Mouse (Mus musculus) frontal cortex, adult (tissue): ENCODE measurements around the gene Rftn1.

ENCODE experiments used
- ATAC-seq: cut with Nextera tagmentation; 2 replicates; pipeline ENCODE4 v1.9.2; 2017; ENCODE audit warnings: mild to moderate bottlenecking, moderate library complexity, mixed read lengths; ENCODE audit not compliant: low TSS enrichment

Gene Rftn1

DNA sequence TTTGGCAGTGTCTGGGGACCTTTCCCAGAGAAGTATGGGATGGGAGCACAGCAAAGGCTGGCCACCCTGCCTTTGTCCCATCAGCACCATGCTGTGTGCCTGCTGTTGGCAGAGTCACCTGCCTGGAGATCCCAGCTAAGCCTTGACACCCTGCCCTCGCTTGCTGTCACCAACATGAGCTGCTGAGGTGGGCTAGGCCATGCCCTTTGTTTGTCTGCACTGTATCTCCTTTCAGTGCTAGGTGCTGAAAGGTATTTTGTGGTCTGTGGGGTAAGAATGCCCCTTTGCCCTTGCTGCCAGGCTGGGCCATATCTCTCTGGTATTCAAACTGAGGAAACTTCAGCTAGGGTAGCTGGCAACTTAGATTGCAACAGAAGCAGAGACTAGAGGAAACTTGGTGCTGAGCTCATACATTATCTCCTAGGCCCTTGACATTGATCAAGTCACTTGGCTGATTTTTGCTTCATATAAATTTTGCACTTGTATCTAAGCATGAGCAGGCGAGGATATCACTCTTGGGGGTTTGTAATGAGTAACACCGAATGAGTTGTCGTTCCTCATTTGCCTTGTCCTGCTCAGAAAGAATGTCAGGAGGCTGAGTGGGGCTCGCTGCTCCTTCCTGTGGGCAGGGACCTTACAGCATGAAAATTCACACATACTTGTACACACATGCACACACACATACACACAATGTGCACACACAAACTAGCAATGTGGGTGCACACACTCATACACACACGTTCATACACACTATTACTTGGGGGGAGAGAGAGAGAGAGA lies 207.7 kb downstream of the Rftn1 start:
- no peak for ATAC-seq

DNA sequence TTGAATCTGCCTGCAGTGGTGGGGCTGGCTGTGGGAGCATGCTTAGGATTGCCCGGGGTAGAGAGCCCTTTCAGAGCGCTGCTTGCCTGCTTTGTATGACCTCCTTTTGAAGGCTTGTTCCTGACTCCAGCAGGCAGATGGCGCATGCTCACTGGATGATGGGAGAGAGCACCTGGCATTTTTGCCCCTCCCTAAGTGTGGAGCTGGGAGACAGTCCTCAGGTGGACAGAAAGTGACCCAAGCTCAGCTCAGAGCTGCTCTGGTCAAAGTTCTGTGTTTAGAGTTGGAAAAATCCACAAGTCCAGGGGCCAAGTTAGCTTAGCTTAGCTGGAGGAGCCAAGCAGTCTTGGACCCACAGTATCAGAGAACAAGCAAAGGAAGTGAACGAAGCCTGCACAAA lies 208.9 kb downstream of the Rftn1 start:
- ATAC-seq = no peak

DNA sequence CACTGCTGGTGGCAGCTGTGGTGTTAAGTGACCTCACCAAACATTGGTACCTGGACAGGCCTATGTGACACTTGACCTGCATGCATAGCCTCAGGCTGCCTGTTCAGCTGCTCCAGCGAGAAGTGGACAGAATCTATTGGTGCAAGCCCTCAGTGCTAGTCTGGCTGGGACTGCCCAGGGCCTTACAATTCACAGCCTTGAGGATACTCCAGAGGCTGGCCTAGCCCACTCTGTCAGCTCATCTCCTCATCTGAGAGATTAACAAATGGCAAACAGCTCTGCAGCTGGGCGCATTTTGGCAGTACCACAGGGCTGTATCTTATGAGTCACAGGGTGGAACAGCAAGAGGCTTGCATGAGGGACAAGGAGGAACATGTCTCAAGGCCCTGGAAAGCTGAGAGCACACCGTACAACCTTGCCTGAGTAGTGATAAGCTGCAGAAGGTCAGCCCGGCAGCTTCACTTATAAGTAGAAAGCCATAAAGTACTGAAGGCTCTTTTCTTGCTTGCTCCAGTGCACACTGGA lies 210.7 kb downstream of the Rftn1 start:
- ATAC-seq = no peak

DNA sequence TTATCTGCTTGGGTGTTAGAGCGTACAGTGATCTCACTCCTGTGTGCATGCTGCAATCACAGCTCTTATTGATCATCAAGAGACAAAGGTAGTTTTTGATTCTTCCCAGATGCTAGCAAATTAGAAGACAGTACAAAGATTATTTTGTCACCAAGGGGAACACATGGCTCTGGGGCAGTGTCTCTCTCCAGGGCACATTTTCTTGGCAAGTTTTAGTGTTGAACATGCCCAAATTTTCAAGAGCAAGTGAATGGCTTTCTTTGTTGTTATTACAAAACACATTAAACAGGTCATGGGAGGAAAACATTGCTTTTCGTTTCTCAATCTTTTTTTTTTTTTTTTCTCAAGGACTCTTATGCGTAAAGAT lies 213.1 kb downstream of the Rftn1 start:
- ATAC-seq = no peak

DNA sequence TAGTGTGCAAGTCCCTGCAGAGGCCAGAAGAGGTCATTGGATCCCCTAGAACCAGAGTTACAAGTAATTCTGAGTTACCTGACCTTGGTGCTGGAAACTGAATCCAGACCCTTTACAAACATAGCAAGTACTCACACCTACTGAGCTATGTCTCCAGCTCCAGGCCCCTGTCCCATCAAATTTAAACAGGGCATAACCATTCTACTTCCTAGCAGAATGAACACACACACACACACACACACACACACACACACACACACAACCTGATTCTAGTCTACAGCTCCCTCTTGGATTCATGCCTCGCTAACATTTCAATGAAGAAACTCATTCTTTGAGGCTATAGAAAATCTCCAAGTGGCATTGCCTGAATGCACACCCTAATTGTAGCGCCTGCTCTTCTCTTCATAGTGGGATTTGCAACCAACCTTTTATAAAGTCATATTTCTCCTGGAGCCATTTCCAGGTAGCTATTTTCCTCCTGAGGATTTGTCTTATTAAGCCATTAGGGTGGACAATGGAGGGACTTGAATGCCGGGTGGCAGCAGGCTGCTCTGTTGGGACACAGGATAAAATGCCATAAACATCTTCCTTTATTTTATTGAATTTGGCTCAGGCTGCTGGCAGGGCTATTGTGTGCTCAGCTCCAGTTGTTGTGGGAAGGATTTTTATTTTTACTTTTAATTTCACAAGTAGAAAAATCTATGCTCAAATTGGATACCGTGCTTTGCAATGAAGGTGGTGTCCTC lies 213.6 kb downstream of the Rftn1 start:
- no peak for ATAC-seq

DNA sequence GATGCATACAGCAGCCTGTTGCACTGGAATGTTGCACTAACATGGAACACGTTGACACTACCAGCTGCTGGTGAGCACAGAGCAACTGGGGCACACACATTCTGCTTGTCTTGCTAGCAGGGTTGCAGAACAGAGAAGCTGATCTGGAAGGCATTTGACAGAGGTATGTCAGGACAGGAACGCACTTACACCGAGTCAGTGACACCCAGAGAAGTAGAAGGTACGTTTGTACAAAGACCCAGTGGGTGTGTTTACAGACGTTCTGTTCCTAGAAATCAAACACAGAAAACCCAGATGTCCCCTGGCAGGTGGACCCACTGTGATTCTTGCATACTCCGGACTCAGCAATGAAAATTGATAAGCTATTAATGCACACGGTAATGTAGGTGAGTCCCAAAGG lies 215.0 kb downstream of the Rftn1 start:
- ATAC-seq = no peak

DNA sequence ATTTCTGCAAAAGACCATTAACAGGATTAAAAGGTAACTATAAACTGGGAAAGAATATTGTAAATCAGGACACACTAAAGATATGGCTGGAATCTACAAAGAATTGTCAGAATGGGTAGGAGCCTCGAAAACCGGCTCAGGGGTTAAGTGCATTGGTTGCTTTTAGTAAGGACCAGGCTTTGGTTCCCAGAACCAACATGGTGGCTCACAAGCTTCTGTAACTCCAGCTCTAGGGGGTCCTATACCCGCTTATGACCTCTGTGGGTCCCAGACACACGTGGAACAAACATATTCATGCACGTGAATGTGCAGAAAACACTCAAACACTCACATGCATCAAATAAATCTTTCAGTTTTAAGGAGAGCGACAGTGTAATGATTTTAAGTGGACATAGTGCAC lies 215.5 kb downstream of the Rftn1 start:
- ATAC-seq = no peak

DNA sequence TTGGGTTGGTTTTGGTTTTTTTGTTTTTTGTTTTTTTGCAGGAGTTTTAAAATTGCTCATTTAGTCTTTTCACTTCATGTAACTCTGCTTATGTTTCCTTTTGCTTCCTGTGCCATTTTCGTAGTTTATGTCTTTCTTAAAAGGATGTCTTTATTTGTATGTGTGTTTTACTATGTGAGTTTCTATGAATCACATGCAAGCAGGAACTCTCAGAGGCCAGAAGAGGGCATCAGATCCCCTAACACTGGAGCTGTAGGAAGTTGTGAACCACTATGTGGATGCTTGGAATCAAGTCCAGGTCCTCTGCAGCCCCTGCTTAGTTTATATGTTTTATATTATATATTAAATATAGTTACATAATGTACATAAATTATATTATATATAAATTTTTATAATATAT lies 218.3 kb downstream of the Rftn1 start:
- no peak for ATAC-seq

DNA sequence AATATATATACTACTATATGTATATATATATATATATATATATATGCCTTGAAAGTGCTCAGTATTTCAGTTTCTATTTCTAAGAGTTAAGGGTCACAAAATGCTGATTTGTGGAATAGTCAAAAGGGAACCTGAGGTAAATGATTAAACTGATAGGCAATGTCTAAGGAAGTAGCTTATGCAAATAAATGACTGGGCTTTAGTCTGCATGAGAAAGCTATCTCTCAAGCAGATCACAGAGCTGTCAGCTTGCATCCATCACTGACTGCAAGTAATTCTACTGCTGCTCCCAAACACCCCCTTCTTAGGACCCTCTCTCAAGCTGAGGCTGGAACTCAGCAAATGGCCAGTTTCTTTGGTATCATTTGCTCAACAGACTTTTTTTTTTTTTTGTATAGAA lies 219.4 kb downstream of the Rftn1 start:
- ATAC-seq = no peak

DNA sequence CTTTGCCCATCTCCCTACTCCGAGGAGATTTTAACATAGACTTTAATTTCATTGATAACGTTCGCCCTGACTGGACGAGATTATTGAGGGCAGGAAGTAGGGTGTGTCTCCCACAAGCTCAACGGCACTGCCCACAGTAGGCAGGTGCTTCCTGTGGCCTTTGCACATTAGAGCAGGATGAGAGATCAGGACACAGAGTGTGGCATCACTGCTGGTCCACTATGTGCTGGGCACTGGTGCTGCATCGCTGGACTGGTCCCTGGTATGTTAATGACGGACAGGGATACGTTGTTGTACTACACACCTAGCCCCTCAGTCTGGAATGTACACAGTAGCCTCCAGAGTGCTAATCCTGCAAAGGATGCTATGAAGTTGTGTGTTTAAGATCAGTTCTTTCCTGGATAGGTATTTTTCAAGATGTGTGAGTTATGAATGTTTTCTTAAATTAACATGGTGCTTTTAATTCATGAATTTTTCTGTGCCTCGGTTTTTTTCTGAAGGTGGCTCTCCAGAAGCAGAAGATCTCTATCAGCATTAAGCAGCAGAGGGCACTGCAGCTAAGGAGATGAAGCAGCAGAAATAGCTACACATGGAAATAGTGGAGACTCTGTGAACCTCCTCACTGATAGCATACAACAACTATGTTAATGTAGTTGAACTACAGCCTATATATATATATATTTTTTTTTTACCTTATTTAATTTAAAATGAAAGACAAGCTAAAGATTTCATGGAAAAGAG lies 221.8 kb downstream of the Rftn1 start:
- ATAC-seq = peak; percentile 90

DNA sequence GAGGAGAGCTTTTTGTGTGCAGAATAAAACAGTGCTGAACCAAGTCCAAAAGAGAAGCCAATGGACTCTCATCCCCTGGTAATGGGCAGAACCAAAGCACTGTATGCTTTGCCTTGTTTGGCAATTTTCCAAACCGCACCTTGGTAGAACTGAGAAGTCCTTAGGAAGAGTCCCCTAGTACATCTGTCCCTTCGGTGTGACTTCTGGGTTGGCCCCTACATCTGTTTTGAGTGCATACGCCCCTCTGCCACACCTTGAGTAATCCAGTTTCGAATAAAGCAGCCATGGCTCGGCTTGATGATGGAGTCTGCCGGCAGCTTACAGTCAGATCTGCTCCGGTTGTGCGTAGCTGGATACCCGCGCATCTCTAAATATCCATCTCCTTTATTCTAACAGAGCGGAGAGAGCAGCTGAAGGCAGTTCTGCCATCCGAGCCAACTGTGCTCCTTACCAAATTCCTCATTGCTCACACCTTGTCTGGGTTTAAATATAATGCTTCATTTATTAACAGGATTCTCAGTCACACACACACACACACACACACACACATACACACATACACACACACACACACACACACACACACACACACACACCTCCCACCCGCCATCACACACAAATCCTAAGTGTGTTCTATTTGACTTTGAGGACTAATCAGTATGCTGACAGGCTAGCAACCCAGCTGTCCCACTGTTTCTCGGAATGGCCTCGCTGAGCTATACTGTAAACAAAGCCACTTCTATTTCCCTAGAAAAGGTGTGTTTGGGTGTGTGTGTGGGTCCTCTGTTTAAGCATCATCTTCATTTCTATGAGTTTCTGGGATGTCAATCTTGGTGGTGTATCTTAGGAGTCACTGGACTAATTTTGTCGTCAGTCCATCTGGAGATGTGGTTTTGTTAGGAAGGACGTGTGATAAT lies 224.4 kb downstream of the Rftn1 start:
- no peak for ATAC-seq

DNA sequence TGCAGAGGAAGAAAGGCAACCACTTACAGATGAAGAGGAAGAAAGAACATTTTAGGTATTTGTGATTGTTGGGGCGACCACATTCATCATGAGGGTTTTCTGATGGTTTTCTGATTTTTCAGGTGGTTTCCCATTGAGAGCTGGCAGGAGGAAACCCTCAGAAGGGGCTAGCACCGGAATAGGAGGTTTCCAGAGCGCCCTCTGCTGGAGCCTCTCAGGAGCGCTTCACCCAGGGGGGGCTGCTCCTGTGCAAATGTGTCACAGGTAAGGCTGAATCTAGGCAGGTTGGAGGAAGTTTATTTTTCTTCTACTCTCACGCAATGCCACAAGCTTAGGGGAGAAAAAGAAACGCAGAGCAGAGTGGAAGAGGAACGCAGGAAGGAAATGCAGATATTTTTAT lies 225.4 kb downstream of the Rftn1 start:
- ATAC-seq = no peak

DNA sequence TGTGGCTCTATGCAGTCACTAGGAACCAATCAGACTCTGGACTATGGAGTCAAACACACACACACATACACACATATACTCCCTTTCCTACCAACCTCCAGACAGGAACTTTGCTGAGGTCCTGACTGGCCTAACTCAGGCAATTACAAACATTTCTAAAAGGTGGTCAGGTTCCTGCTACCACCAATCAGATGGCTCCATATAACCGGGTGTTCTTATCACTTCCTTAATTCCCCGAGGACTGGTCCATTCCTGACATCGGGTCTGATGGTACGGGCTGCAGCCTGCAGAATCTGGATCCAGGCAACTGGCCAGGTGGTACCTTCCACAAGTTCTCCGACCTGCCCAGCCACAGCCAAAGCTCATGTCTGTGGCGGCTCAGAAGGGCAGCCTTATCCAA lies 226.0 kb downstream of the Rftn1 start:
- ATAC-seq = no peak

DNA sequence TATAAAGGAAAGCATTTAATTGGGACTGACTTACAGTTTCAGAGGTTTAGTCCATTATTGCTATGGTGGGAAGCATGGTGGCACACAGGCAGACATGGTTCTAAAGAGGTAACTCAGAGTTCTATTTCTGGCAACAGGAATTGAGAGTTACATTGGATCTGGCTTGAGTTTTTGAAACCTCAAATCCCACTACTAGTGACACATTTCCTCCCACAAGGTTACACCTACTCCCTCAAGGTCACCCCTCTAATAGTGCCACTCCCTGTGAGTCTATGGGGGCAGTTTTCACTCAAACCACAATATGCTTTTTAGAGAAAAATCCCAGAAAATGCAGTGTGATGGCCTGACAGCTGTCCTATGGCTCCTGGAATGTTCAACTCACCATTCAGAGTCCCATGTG lies 231.5 kb downstream of the Rftn1 start:
- ATAC-seq = no peak

DNA sequence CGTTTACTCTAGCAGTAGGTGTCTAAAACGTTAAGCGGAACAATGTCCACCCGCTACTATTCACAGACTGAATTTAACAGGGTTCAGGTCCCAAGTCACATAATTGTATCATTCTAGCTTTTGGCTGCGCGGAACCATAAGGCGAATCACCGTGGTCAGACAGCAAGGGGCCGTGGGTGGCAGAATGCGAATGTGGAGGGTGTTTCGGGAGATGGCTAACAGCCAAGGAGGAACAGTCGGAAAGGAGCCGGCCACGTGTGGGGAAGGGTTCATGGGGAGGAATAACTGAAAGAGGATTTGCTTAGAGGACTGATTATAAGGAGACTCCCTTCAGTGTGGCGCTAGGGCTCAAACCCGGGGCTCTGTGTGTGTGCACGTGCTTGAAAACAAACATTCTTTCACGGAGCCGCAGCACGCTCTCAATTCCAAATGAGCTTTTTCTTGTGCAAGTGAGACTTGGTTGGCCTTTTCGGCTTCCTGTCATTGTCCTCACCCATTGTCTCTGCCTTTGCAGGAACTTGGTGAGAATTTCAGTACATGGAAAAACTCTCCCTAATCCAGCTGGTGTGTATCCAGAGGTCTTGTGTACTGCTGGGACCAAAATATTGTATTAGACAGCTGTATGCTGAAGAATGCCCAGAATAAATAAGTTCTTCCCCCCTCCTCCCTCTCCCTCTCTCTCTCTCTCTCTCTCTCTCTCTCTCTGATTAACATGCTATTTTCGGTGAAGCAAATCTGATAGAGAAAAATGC lies 238.4 kb downstream of the Rftn1 start:
- ATAC-seq = 0 out of 2 replicates have a peak, but pooled peaks have one; percentile 20

DNA sequence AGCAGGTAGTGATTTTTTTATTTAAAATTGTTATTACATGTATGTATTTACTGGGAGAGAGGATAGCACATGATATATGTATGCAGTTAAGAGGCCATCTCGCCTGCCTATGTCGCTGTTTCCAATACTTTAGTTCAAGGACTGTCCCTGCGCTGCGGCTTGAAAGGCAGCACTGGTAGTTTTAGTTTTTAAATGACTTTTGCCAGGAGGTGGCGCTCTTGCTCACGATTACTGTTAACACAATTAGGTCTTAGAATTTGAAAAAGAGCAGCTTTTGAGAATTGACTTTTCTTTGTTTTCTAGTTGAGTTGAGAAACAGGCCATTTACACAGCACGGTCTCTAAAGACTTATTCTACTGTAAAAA lies 239.0 kb downstream of the Rftn1 start:
- ATAC-seq = peak; percentile 76

DNA sequence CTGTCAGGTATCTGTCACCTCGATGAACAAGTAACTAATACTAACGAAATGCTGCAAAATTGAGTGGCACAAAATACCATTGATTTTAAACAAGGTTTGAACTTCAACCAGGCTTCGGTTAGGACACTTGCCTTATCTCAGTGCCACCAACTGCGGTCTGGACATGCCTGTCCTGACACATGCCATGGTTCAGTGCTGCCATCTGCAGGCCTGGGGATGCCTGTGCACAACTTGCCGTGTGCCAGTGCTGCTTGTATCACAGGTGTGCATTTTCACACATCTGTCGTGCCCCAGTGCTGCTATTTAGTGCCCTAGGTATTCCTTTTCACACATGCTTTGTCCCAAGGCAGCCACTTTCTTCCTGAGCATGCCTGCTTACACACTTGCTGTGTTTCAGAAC lies 247.8 kb downstream of the Rftn1 start:
- ATAC-seq = peak; percentile 47; the same call in 1 of the 2 replicates
